Mouse (Mus musculus): ENCODE data around the gene Tmem74b.

GRCm38 (mm10) chr2:151712647-151713046 is 10.8 kb downstream of the Tmem74b start:
- no peak for TF ChIP-seq CTCF (IDR thresholded peaks at IDR 0.05; ENCODE audit: low read depth, low read length)
- TF ChIP-seq POLR2A (IDR thresholded peaks at IDR 0.05; ENCODE audit: extremely low read depth, insufficient read depth, low read length), result no peak

Measured in liver, adult 2 months (tissue).